Mouse (Mus musculus) hindbrain, embryonic 16.5 days (tissue): ENCODE results near the gene Galntl6. TPM values are rescaled to one million over a fixed set of nuclear protein-coding genes. Genes with fewer than 3 reads are reported as not detected.

ENCODE experiments used
- ATAC-seq: fragments of 200-750 bp; cut with Nextera tagmentation; 2 replicates; pipeline ENCODE4 v1.8.0; 2017; ENCODE audit warnings: moderate TSS enrichment, moderate library complexity
- H3K27ac ChIP-seq: fragments of 300-500 bp; sonication (generic); 2 replicates; pipeline ENCODE4 v1.5.1; 2014; ENCODE audit warnings: low read depth, mild to moderate bottlenecking, control low read depth, low read length, moderate library complexity
- H3K27me3 ChIP-seq: fragments of 300-500 bp; sonication (generic); replicated peaks from 2 replicates; pipeline ENCODE4 v1.6.1; 2014; ENCODE audit warnings: low read length; ENCODE audit not compliant: control insufficient read depth, insufficient read depth
- H3K36me3 ChIP-seq: fragments of 300-500 bp; sonication (generic); 2 replicates; pipeline ENCODE4 v1.6.1; 2014; ENCODE audit warnings: mild to moderate bottlenecking, low read length, moderate library complexity, mixed read lengths; ENCODE audit not compliant: control insufficient read depth, insufficient read depth
- H3K4me1 ChIP-seq: fragments of 300-500 bp; sonication (generic); 2 replicates; pipeline ENCODE4 v1.6.1; 2014; ENCODE audit warnings: low read depth, low read length; ENCODE audit not compliant: control insufficient read depth, insufficient read depth
- H3K4me2 ChIP-seq: fragments of 300-500 bp; sonication (generic); 2 replicates; pipeline ENCODE4 v1.6.1; 2014; ENCODE audit warnings: mild to moderate bottlenecking, low read length, control low read depth, moderate library complexity
- H3K4me3 ChIP-seq: fragments of 300-500 bp; sonication (generic); 2 replicates; pipeline ENCODE4 v1.5.1; 2014; ENCODE audit warnings: mild to moderate bottlenecking, low read length, control low read depth, moderate library complexity
- H3K9ac ChIP-seq: fragments of 300-500 bp; sonication (generic); 2 replicates; pipeline ENCODE4 v1.6.1; 2014; ENCODE audit warnings: low read depth, mild to moderate bottlenecking, control low read depth, low read length, moderate library complexity
- H3K9me3 ChIP-seq: fragments of 300-500 bp; sonication (generic); 2 replicates; pipeline ENCODE4 v1.6.1; 2014; ENCODE audit warnings: mild to moderate bottlenecking, low read length, moderate library complexity; ENCODE audit not compliant: control insufficient read depth
- WGBS: fragments of 180-500 bp; shearing (Covaris S2); extraction: QIAGEN DNeasy Blood & Tissue Kit; methylation state at CpG from one replicate; pipeline ENCODE4 v1.1.7; 2014; 5-methylcytosine and 5-hydroxymethylcytosine counted together
- polyA plus RNA-seq: library from polyadenylated mRNA; unstranded; fragments of >200 nt; fragmentation: Nextera tagmentation; extraction: Ambion mirVana; gene quantifications from 2 replicates; pipeline ENCODE4 v1.2.1, GENCODE M21; 2015

Gene Galntl6
- polyA plus RNA-seq, 1 experiment from 2014 or later, result 18.6 TPM

GRCm38 (mm10) chr8:57918720-57919640 lies 993.5 kb downstream of the Galntl6 start:
- Histone ChIP-seq H3K27me3 (no peaks in the 10 kb centered on the region), H3K4me3 (no peak overlapping the region), H3K27ac (no peak overlapping the region), H3K4me1 (peaks cover 3% of the 10 kb centered on the region; the same call in 1 of the 2 replicates), H3K36me3 (no peaks in the 10 kb centered on the region), H3K4me2 (peak overlapping the region; percentile 1; the same call in 1 of the 2 replicates), H3K9ac (no peak overlapping the region), H3K9me3 (no peaks in the 10 kb centered on the region)
- peak; percentile 59 for ATAC-seq
- WGBS, result 35% methylated on average over 9 of the region's 9 CpGs

GRCm38 (mm10) chr8:57893360-57893759 lies 1019.1 kb downstream of the Galntl6 start:
- H3K9ac ChIP-seq, result no peak overlapping the region
- WGBS, result 89% methylated on average over 5 of the region's 5 CpGs
- no peaks in the 10 kb centered on the region for H3K9me3 ChIP-seq
- no peak overlapping the region for H3K27ac ChIP-seq
- no peaks in the 10 kb centered on the region for H3K4me1 ChIP-seq
- no peak for ATAC-seq
- H3K4me3 ChIP-seq, result no peak overlapping the region
- H3K27me3 ChIP-seq, result no peaks in the 10 kb centered on the region
- no peaks in the 10 kb centered on the region for H3K36me3 ChIP-seq
- H3K4me2 ChIP-seq, result no peak overlapping the region

GRCm38 (mm10) chr8:57892115-57892514 lies 1020.3 kb downstream of the Galntl6 start:
- Histone ChIP-seq H3K27ac (no peak overlapping the region), H3K9ac (no peak overlapping the region), H3K4me2 (no peak overlapping the region), H3K4me1 (no peaks in the 10 kb centered on the region), H3K27me3 (no peaks in the 10 kb centered on the region), H3K4me3 (no peak overlapping the region), H3K9me3 (no peaks in the 10 kb centered on the region), H3K36me3 (no peaks in the 10 kb centered on the region)
- WGBS, result 81% methylated on average over 5 of the region's 5 CpGs
- ATAC-seq, result no peak

- Histone ChIP-seq H3K9ac (no peak overlapping the region), H3K27ac (no peak overlapping the region), H3K4me1 (no peaks in the 10 kb centered on the region), H3K27me3 (no peaks in the 10 kb centered on the region), H3K9me3 (no peaks in the 10 kb centered on the region), H3K36me3 (no peaks in the 10 kb centered on the region), H3K4me2 (no peak overlapping the region), H3K4me3 (no peak overlapping the region)
- ATAC-seq, result no peak
- 74% methylated on average over 4 of the region's 4 CpGs for WGBS
Measured at GRCm38 (mm10) chr8:57890159-57890558, 1022.3 kb downstream of the Galntl6 start.

- Histone ChIP-seq H3K4me1 (no peaks in the 10 kb centered on the region), H3K27me3 (no peaks in the 10 kb centered on the region), H3K4me3 (no peak overlapping the region), H3K4me2 (no peak overlapping the region), H3K9me3 (no peaks in the 10 kb centered on the region), H3K36me3 (no peaks in the 10 kb centered on the region), H3K9ac (no peak overlapping the region), H3K27ac (no peak overlapping the region)
- ATAC-seq, result no peak
Measured at GRCm38 (mm10) chr8:57888831-57889230, 1023.6 kb downstream of the Galntl6 start.

GRCm38 (mm10) chr8:57879452-57879851 lies 1033.0 kb downstream of the Galntl6 start:
- H3K4me1 ChIP-seq, result no peaks in the 10 kb centered on the region

GRCm38 (mm10) chr8:57849074-57849473 lies 1063.4 kb downstream of the Galntl6 start:
- Histone ChIP-seq H3K9me3 (no peaks in the 10 kb centered on the region), H3K27ac (no peak overlapping the region), H3K9ac (no peak overlapping the region), H3K36me3 (no peaks in the 10 kb centered on the region), H3K27me3 (no peaks in the 10 kb centered on the region), H3K4me1 (no peaks in the 10 kb centered on the region), H3K4me2 (no peak overlapping the region), H3K4me3 (no peak overlapping the region)
- no peak for ATAC-seq

More at GRCm38 (mm10) chr8:57879452-57879851, 1033.0 kb downstream of the Galntl6 start:
- no peaks in the 10 kb centered on the region for H3K9me3 ChIP-seq
- H3K27me3 ChIP-seq, result no peaks in the 10 kb centered on the region
- H3K9ac ChIP-seq, result no peak overlapping the region
- ATAC-seq, result peak; percentile 61
- 50% methylated on average over 11 of the region's 11 CpGs for WGBS
- no peak overlapping the region for H3K27ac ChIP-seq
- H3K4me3 ChIP-seq, result no peak overlapping the region
- H3K4me2 ChIP-seq, result no peak overlapping the region
- no peaks in the 10 kb centered on the region for H3K36me3 ChIP-seq

- Histone ChIP-seq H3K27me3 (no peaks in the 10 kb centered on the region), H3K9me3 (no peaks in the 10 kb centered on the region), H3K36me3 (no peaks in the 10 kb centered on the region), H3K4me2 (no peak overlapping the region), H3K4me1 (no peaks in the 10 kb centered on the region), H3K4me3 (no peak overlapping the region), H3K27ac (no peak overlapping the region), H3K9ac (no peak overlapping the region)
- WGBS, result 54% methylated on average over 5 of the region's 5 CpGs
- no peak for ATAC-seq
Measured at GRCm38 (mm10) chr8:57843461-57843860, 1069.0 kb downstream of the Galntl6 start.

- Histone ChIP-seq H3K9me3 (no peaks in the 10 kb centered on the region), H3K27ac (peak overlapping the region; percentile 44; the same call in 1 of the 2 replicates), H3K27me3 (no peaks in the 10 kb centered on the region), H3K9ac (no peak overlapping the region), H3K4me3 (no peak overlapping the region), H3K4me1 (no peaks in the 10 kb centered on the region), H3K4me2 (peak overlapping the region; percentile 14), H3K36me3 (no peaks in the 10 kb centered on the region)
- ATAC-seq, result peak; percentile 86
- WGBS, result 56% methylated on average over 13 of the region's 13 CpGs
Measured at GRCm38 (mm10) chr8:57842462-57843391, 1069.7 kb downstream of the Galntl6 start.
